Mouse (Mus musculus) ES-E14 (cell line): ENCODE measurements around the gene Nudt15.

Source experiments
- CHD2 ChIP-seq: IDR thresholded peaks from 2 replicates; pipeline ENCODE4 v1.6.1; 2014; ENCODE audit warnings: mild to moderate bottlenecking, low read depth, low read length, inconsistent platforms
- MAFK ChIP-seq: IDR thresholded peaks from 2 replicates; pipeline ENCODE4 v1.6.1; 2014; ENCODE audit warnings: mild to moderate bottlenecking, low read depth, low read length, inconsistent platforms; ENCODE audit not compliant: insufficient read depth
- ZC3H11A ChIP-seq: IDR thresholded peaks from 2 replicates; pipeline ENCODE4 v1.6.1; 2012; ENCODE audit warnings: low read depth, mild to moderate bottlenecking, inconsistent platforms, low read length, borderline replicate concordance
- ZNF384 ChIP-seq: IDR thresholded peaks from 2 replicates; pipeline ENCODE4 v1.6.1; 2012; ENCODE audit warnings: low read depth, low read length, inconsistent platforms

GRCm38 (mm10) chr14:73470593-73470992, 77.4 kb downstream of the Nudt15 start:
- TF ChIP-seq ZNF384, result no peak
- TF ChIP-seq MAFK, result no peak
- no peak for TF ChIP-seq CHD2
- TF ChIP-seq ZC3H11A, result no peak
